Mouse (Mus musculus) hindbrain, postnatal 0 days (tissue): ENCODE data around the gene Zfpl1. TPM values are rescaled to one million over a fixed set of nuclear protein-coding genes. Genes with fewer than 3 reads are reported as not detected.

ENCODE experiments used
- ATAC-seq: fragments of 200-750 bp; cut with Nextera tagmentation; 2 replicates; pipeline ENCODE4 v1.8.0; 2017; ENCODE audit warnings: mild to moderate bottlenecking, moderate TSS enrichment, moderate library complexity
- DNase-seq: peaks from one replicate; pipeline ENCODE4 v3.0.0-alpha.2; 2015; ENCODE audit warnings: low spot score
- H3K27ac ChIP-seq: fragments of 300-500 bp; sonication (generic); 2 replicates; pipeline ENCODE4 v1.5.1; 2014; ENCODE audit warnings: mild to moderate bottlenecking
- H3K27me3 ChIP-seq: fragments of 300-500 bp; sonication (generic); 2 replicates; pipeline ENCODE4 v1.6.1; 2014; ENCODE audit warnings: low read length, mixed read lengths; ENCODE audit not compliant: insufficient read depth
- H3K36me3 ChIP-seq: fragments of 300-500 bp; sonication (generic); 2 replicates; pipeline ENCODE4 v1.6.1; 2014; ENCODE audit warnings: low read length, mixed read lengths; ENCODE audit not compliant: insufficient read depth
- H3K4me1 ChIP-seq: fragments of 300-500 bp; sonication (generic); 2 replicates; pipeline ENCODE4 v1.6.1; 2014; ENCODE audit warnings: antibody characterized with exemption, low read length, mixed read lengths; ENCODE audit not compliant: insufficient read depth
- H3K4me2 ChIP-seq: fragments of 300-500 bp; sonication (generic); 2 replicates; pipeline ENCODE4 v1.6.1; 2014; ENCODE audit warnings: low read depth, mild to moderate bottlenecking, low read length, moderate library complexity, mixed read lengths
- H3K4me3 ChIP-seq: fragments of 300-500 bp; sonication (generic); 2 replicates; pipeline ENCODE4 v1.5.1; 2014; ENCODE audit warnings: low read length
- H3K9ac ChIP-seq: fragments of 300-500 bp; sonication (generic); replicated peaks from 2 replicates; pipeline ENCODE4 v1.6.1; 2014; ENCODE audit warnings: mild to moderate bottlenecking, low read length, moderate library complexity, mixed read lengths
- H3K9me3 ChIP-seq: fragments of 300-500 bp; sonication (generic); 2 replicates; pipeline ENCODE4 v1.6.1; 2016; ENCODE audit warnings: low read length, mixed read lengths
- CTCF ChIP-seq: IDR thresholded peaks from 2 replicates; pipeline ENCODE4 v1.5.1; 2016; ENCODE audit warnings: antibody characterized with exemption, control low read depth, low read depth
- WGBS: fragments of 180-500 bp; shearing (Covaris S2); extraction: QIAGEN DNeasy Blood & Tissue Kit; methylation state at CpG from one replicate; pipeline ENCODE4 v1.1.7; 2014; 5-methylcytosine and 5-hydroxymethylcytosine counted together
- polyA plus RNA-seq: library from polyadenylated mRNA; unstranded; fragments of >200 nt; fragmentation: Nextera tagmentation; extraction: Ambion mirVana; gene quantifications from 2 replicates; pipeline ENCODE4 v1.2.1, GENCODE M21; 2015
- total RNA-seq: library from RNA; depleted of rRNA; stranded (reverse); fragments of >200 nt; gene quantifications from 2 replicates; pipeline ENCODE4 v1.2.3, GENCODE M21; 2014

The Zfpl1 gene
- total and polyA plus RNA-seq, 2 experiments from 2014 or later: 76.9 to 83.9 TPM

DNA sequence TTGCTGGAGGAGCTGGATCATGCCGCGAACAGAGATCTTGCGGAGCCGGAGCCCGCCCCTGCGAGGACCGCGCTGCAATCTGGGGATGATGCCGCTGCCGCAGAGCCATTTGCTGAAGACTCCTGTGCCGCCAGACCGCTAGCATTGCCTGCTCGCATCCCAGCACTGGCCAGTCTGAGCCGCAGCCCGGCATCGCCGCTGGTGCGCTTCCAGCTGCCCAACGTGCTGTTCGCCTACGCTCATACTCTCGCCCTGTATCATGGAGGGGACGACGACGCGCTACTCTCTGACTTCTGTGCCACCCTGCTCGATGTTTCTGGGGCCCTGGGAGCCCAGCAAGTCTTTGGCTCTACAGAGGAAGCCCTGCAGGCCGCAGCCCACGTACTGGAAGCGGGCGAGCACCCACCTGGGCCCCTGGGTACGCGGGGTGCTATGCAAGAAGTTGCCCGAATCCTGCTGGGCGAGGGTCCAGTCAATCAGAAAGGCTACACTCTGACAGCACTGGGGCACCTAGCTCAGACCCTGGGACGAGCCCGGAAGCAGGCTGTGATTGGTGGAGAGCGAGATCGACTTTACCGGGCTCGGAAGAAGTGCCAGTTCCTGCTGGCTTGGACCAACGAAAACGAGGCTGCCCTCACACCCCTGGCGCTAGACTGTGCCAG, 23.0 kb downstream of the Zfpl1 start:
- ATAC-seq: peak; percentile 6; the same call in 1 of the 2 replicates

DNA sequence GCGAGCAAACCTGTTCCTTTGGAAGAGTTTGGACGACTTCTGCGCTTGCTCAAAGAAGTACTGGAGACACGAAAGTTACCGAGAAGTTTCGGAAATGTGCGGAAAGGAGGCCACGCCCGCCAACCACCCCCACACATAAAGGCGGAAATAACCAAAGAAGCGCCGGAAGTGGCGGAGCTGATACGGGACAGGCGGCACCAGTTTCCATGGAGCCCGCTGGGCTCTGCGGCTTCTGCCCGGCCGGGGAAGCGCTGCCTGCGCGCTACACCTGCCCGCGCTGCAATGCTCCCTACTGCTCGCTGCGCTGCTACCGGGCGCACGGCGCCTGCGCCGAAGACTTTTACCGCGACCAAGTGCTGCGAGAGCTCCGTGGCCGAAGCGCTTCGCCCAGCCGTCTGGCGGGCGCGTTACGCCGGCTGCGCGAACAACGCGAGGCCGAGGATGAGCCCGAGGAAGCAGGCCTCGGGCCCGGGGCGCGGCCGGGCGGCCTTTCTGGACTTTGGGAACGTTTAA, 23.7 kb downstream of the Zfpl1 start, which contains the start of gene Znhit2:
Znhit2 (plus strand) TSS at position 172 of the 513 bp plus-strand sequence.
- peak; percentile 80 for ATAC-seq
- Histone ChIP-seq H3K27ac (peak within 1 kb of the TSS; percentile 88), H3K4me2 (peak within 1 kb of the TSS; percentile 100), H3K4me1 (peaks cover 19% of the 10 kb centered on the region), H3K4me3 (peak within 1 kb of the TSS; percentile 57), H3K9me3 (no peaks in the 10 kb centered on the region), H3K27me3 (no peaks in the 10 kb centered on the region), H3K9ac (peak within 1 kb of the TSS; percentile 99), H3K36me3 (peaks cover 4% of the 10 kb centered on the region; the same call in 1 of the 2 replicates)
- peak; percentile 97 for DNase-seq
- under 1% methylated on average over 57 of the region's 58 CpGs for WGBS
- TF ChIP-seq CTCF: no peak; the same call in 1 of the 2 replicates

More for the DNA sequence above, 23.0 kb downstream of the Zfpl1 start:
- Histone ChIP-seq H3K27ac (peak overlapping the region; percentile 88), H3K9ac (peak overlapping the region; percentile 99), H3K4me1 (peaks cover 21% of the 10 kb centered on the region), H3K27me3 (no peaks in the 10 kb centered on the region), H3K4me2 (peak overlapping the region; percentile 100), H3K36me3 (peaks cover 4% of the 10 kb centered on the region; the same call in 1 of the 2 replicates), H3K4me3 (peak overlapping the region; percentile 57), H3K9me3 (no peaks in the 10 kb centered on the region)
- WGBS: under 1% methylated on average over 44 of the region's 44 CpGs
- peak; percentile 61 for DNase-seq
- TF ChIP-seq CTCF: no peak

GRCm38 (mm10) chr19:6058966-6059365, 25.8 kb downstream of the Zfpl1 start:
- Histone ChIP-seq H3K4me1 (peaks cover 18% of the 10 kb centered on the region), H3K27me3 (no peaks in the 10 kb centered on the region), H3K9me3 (no peaks in the 10 kb centered on the region), H3K9ac (peak overlapping the region; percentile 86; the same call in 1 of the 2 replicates), H3K36me3 (peaks cover 20% of the 10 kb centered on the region), H3K4me3 (peak overlapping the region; percentile 88), H3K27ac (no peak overlapping the region), H3K4me2 (peak overlapping the region; percentile 86)
- DNase-seq: no peak
- TF ChIP-seq CTCF: no peak
- 81% methylated on average over 5 of the region's 5 CpGs for WGBS
- no peak for ATAC-seq

DNA sequence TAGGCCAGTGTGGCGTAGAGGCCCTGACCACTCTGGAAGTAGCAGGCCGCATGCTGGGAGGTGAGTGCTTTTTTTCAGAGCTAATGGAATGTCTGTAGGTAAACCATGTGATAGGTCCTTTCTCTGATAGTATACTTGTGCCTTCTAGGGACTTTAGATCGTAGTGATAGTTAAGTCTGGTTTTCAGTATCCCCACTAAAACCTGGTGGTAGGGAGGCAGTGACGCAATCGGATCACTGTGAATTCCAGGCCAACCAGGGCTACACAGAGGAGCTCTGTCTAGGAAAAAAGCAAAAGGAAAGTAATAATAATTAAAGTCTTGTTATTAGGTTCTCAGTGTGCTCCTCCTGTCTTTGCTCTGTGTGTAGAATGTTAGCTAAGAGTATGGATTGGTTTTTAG, 26.2 kb downstream of the Zfpl1 start:
- peak overlapping the region; percentile 80; the same call in 1 of the 2 replicates for H3K27ac ChIP-seq
- no peak for ATAC-seq
- WGBS: 40% methylated on average over 5 of the region's 5 CpGs

GRCm38 (mm10) chr19:6057313-6058096, 27.3 kb downstream of the Zfpl1 start, which contains the start of the genes Mrpl49 and Fau:
Gene Mrpl49 (minus strand): TSS chr19:6057785.
Gene Fau (plus strand): TSS chr19:6057844.
- Histone ChIP-seq H3K27me3 (no peaks in the 10 kb centered on the region), H3K4me2 (peak within 1 kb of the TSS; percentile 86), H3K9me3 (no peaks in the 10 kb centered on the region), H3K9ac (peak within 1 kb of the TSS; percentile 86), H3K4me3 (peak within 1 kb of the TSS; percentile 88), H3K27ac (peak within 1 kb of the TSS; percentile 80), H3K4me1 (peaks cover 16% of the 10 kb centered on the region), H3K36me3 (peaks cover 33% of the 10 kb centered on the region)
- DNase-seq (peak; percentile 99), ATAC-seq (peak; percentile 92)
- TF ChIP-seq CTCF: no peak
- 0% methylated on average over 57 of the region's 63 CpGs for WGBS

More for the DNA sequence above, 26.2 kb downstream of the Zfpl1 start:
- Histone ChIP-seq H3K4me1 (peaks cover 18% of the 10 kb centered on the region), H3K27me3 (no peaks in the 10 kb centered on the region), H3K4me3 (peak overlapping the region; percentile 88), H3K36me3 (peaks cover 24% of the 10 kb centered on the region), H3K4me2 (peak overlapping the region; percentile 86), H3K9ac (peak overlapping the region; percentile 86), H3K9me3 (no peaks in the 10 kb centered on the region)
- no peak for TF ChIP-seq CTCF
- no peak for DNase-seq

GRCm38 (mm10) chr19:6056696-6057095, 28.1 kb downstream of the Zfpl1 start:
- Histone ChIP-seq H3K4me3 (peak overlapping the region; percentile 88), H3K9me3 (no peaks in the 10 kb centered on the region), H3K27ac (no peak overlapping the region), H3K4me2 (peak overlapping the region; percentile 86), H3K27me3 (no peaks in the 10 kb centered on the region), H3K4me1 (peaks cover 11% of the 10 kb centered on the region), H3K9ac (peak overlapping the region; percentile 86; the same call in 1 of the 2 replicates), H3K36me3 (peaks cover 41% of the 10 kb centered on the region)
- 60% methylated on average over 4 of the region's 4 CpGs for WGBS
- ATAC-seq (no peak), DNase-seq (no peak)
- no peak for TF ChIP-seq CTCF
